Mouse (Mus musculus) forelimb bud, embryonic 11.5 days (tissue): ENCODE results near the gene Cdc5l.
"Not testable (repeated sequence)": the region's sequence is repeated elsewhere in the genome, so short reads cannot be mapped to it uniquely, and the experiment has no call there.

Source experiments
- DNase-seq: peaks from one replicate; pipeline ENCODE4 v3.0.0-alpha.2; 2012; ENCODE audit warnings: low read depth, low spot score

The Cdc5l gene

GRCm38 (mm10) chr17:45434262-45434590, 689 bp upstream of the Cdc5l start:
- DNase-seq, result no peak

DNA sequence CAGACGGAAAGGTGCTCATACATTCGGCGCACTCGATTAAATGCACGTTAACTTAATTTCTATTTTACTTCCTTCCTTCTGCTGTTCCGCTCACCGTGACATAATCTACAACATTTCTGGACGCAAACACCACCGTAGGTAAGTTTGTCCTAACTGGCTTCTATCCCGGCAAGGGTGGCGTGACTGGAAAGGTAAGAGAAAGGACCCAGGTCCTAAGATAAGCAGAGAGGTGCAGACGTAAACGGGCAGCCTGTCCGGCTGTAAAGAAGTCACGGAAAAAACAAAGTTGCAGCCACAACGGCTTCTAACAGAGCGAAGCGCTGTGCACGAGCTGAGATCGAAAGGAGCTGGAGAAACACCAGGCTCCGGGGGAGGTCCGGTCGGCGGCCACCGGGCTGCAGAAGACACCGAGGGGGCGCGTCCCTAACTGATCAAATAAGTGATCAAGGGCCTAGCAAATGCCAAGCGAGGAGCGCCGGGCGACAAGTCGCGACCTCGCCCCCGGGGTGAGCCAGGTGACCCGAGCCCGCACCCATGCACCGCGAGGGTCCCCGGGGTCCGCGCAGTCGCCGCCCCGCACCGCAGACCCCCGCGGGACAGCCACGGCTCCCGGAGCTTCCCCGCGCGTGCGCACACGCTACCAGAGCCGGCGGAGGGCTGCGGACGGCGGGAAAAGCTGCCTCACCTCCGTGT, 685 bp downstream of the Cdc5l start:
- peak; percentile 2 for DNase-seq

GRCm38 (mm10) chr17:45432007-45432406, 1.5 kb downstream of the Cdc5l start:
- no peak for DNase-seq

- no peak for DNase-seq
These were observed 16.1 kb downstream of the Cdc5l start for GRCm38 (mm10) chr17:45417387-45417786.

- DNase-seq, result not testable (repeated sequence)
These were observed 21.9 kb downstream of the Cdc5l start for GRCm38 (mm10) chr17:45411617-45412016.

DNA sequence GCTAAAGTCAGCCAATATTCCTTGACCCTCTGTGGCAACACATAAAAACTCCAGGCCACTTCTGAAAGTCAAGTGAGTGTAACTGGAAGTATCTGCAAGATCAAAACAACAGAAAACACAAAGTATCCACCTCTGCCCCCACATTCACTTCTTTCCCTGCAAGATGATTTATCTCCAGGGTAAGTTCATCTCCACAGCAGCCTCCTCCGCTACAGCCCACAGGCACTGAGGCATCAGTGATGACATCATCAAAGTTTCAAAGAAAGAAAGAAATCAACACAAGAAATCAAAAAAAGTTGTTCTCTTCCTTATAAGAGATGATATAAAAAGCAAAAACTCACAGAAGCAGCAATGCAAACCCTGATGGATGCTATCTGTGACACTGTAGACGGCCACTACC, 24.8 kb downstream of the Cdc5l start:
- no peak for DNase-seq

DNA sequence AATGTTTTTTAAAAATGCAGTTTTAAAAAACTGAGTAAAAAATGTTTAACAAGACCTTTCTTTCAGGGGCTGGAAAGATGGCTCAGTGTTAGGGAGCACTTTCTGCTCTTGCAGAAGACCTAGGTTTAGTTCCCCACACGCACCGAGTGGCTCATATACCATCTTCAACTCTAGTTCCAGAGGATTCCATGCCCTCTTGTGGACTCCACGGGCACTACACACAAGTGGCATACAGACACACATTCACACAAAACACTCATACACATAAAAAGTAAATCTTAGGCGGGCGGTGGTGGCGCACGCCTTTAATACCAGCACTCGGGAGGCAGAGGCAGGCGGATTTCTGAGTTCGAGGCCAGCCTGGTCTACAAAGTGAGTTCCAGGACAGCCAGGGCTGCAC, 27.3 kb downstream of the Cdc5l start:
- no peak for DNase-seq

- peak; percentile 65 for DNase-seq
These were observed 30.3 kb downstream of the Cdc5l start for GRCm38 (mm10) chr17:45403207-45403606.

DNA sequence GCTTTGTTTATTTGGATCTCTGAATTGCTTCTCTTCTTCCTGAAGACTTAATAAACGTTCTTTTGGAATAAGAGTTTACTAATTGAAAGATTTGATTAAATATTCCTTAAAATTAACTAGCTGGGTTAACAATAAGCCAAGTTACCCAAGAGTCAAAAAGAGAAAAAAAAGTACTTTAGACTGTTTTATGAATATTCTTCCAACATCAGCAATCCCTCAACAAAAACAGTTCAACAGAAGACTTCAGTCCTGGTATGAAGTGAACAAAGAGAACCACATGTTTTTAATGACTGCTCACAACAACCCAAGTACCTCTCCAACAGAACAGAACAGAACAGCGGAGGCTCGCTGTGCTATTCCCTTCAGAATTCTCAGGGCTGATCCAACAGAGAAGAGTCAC, 30.9 kb downstream of the Cdc5l start:
- DNase-seq, result no peak

GRCm38 (mm10) chr17:45402126-45402525, 31.4 kb downstream of the Cdc5l start:
- no peak for DNase-seq

- no peak for DNase-seq
These were observed 32.2 kb downstream of the Cdc5l start for GRCm38 (mm10) chr17:45401126-45401905.

GRCm38 (mm10) chr17:45398021-45398420, 35.5 kb downstream of the Cdc5l start:
- no peak for DNase-seq

DNA sequence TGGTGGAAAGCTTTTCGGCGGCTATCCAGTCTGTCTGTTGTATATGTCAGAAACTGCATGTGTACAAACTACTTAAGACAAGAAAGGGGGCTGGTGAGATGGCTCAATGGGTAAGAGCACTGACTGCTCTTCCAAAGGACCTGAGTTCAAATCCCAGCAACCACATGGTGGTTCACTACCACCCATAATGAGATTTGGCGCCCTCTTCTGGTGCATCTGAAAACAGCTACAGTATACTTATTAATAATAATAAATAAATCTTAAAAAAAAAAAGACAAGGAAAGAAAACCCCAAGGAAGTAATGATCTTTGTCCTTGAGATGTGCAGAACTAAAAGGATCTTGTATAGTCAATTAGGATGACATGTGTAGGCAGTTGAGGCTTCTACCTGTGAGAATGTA, 36.0 kb downstream of the Cdc5l start:
- no peak for DNase-seq

DNA sequence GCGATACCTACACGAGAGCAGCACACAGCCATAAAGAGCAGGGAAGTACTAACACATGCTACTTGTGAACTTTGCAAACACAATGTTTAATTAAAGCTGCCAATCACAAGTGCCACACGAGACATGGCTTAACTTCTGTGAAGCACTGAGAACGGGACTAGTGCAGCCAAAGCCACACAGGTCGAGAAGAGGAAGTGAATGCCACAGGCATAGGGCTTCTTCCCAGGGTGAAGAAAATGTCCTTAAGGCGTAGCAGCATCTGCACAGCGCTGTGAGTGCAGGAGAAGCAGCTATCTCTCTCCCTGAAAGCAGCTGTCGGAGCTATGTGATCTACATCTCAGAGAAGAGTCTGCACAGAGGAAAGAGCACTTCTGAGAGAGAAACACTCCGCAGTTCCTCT, 38.9 kb downstream of the Cdc5l start:
- DNase-seq, result no peak

DNA sequence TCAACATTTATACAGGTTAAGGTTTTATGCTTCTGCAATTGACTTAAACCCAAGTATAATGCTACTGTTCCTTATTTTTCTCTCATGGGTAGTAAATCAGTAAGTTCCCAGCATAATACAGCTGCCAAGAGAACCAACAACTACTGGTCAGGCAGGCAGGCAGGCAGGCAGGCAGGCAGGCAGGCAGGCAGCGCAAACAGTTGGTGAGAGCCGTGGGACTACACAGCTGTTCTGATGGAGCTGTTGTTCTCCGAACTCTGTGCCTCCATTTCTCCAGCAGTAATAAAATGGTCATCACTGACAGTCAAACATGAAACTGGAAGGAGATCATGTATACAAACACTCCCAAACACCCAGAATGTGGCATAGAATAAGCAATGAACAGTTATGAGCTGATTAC, 39.8 kb downstream of the Cdc5l start:
- DNase-seq, result no peak

GRCm38 (mm10) chr17:45389896-45390295, 43.6 kb downstream of the Cdc5l start:
- DNase-seq, result no peak

- no peak for DNase-seq
These were observed 46.6 kb downstream of the Cdc5l start for GRCm38 (mm10) chr17:45386986-45387385.

GRCm38 (mm10) chr17:45383305-45383704, 50.2 kb downstream of the Cdc5l start:
- no peak for DNase-seq

DNA sequence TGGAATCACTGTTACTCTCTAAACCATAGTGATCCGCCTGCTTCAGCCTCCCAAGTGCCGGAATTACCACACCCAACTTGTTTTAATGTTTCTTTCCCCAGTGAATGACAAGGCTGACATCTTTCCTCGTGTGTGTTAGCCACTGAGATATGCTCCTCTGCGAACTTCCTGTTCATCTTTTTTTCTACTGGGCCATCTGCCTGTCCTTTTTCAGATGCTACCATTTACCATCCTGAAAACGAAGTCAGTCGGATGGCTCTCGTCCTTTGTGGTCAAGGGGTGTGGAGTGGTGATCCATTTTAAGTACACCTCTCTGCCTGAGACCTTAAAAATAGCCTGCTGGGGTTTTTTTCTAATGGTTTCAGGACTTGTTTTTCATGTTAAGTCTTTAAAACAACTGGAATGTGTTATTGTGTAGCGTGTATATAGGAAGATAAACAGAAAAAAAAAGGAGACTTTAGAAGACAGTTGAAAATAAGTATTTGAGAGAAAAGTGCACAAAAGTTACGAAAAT, 54.2 kb downstream of the Cdc5l start:
- no peak for DNase-seq

GRCm38 (mm10) chr17:45377323-45377722, 56.2 kb downstream of the Cdc5l start:
- no peak for DNase-seq

DNA sequence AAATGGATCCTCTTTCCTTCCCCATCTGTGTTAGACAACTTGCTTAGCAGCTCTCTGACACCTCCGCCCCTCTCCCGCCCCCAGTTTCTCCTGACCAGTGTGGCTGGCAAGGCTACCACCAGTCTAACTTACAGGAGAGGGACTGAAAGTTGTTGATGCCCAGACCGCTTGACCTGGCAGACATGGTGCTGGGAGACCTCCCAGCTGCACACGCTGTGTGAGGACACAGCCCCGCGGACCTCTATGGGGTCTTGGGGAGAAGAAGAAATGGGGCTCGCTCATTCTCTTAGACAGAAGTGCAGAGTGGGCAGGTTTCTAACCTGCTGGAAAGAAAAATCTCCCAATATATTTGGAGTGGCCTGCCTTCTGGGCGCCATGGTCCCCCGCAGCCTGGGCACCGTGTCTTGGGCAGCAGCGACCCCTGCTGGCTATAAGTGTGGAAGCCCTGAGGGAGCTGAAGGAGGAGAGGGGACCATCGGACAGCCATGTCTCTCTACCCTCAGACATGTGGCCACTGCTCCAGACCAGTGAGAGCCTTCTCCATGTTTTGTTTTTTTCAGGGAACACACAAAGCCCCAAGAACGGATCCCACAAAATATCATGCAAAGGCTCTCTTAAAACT, 59.4 kb downstream of the Cdc5l start:
- peak; percentile 78 for DNase-seq

GRCm38 (mm10) chr17:45371042-45371441, 62.5 kb downstream of the Cdc5l start:
- peak; percentile 55 for DNase-seq

- no peak for DNase-seq
These were observed 63.0 kb downstream of the Cdc5l start for GRCm38 (mm10) chr17:45370535-45370934.
